ENCODE assay signal across 13 mouse cellular contexts in the genomic region with DNA sequence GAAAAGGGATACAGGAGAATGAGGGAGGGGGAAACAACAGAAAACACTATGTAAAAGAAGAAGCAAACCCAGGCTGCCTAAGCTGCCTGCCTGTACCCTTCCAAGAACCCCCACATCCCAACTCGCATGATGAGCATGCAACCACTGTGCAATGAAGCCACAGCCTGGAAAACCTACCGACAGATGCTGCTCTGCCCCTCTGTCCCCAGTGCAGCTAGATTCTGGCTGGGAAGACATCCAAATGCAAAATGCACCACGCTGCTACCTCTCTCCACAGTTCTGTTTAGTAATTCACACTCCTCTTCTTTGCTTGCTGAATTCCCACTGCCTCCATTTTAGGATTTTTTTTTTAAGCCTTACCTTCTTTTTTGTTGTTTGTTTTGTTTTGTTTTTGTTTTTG.
DNase-seq lines count a peak whose midpoint lies in the region; ATAC-seq and TF ChIP-seq lines count a peak whose summit lies in the region.
"Had no signal": no experiment of that assay in that cellular context is flagged by ENCODE, and none has a peak within 500 bp of the region (broad histone marks: within the 10 kb centered on the region; RNA-seq: fewer than 3 reads in every experiment).

No protein-coding gene starts in this region.

- H3K4me3 ChIP-seq in hindbrain, postnatal 0 days (ENCODE audit: low read length) = no peak overlapping the region
- no peak overlapping the region for H3K4me3 ChIP-seq in hindbrain, embryonic 13.5 days
- no peak overlapping the region for H3K4me3 ChIP-seq in neural tube, embryonic 14.5 days (ENCODE audit: low read depth, low read length)
- H3K4me3 ChIP-seq: limb, embryonic 13.5 days; lung, embryonic 15.5 days had no signal

- H3K27ac ChIP-seq in hindbrain, postnatal 0 days = no peak overlapping the region
- H3K27ac ChIP-seq in hindbrain, embryonic 13.5 days = no peak overlapping the region
- no peak overlapping the region for H3K27ac ChIP-seq in neural tube, embryonic 14.5 days (ENCODE audit: low read depth, low read length)
- H3K27ac ChIP-seq: limb, embryonic 13.5 days; lung, embryonic 15.5 days; stomach, postnatal 0 days had no signal

- H3K36me3 ChIP-seq in hindbrain, postnatal 0 days (ENCODE audit: insufficient read depth, low read length) = no peaks in the 10 kb centered on the region
- H3K36me3 ChIP-seq in hindbrain, embryonic 13.5 days = no peaks in the 10 kb centered on the region
- H3K36me3 ChIP-seq in neural tube, embryonic 14.5 days (ENCODE audit: control insufficient read depth, insufficient read depth, low read length) = no peaks in the 10 kb centered on the region
- H3K36me3 ChIP-seq: limb, embryonic 13.5 days; lung, embryonic 15.5 days had no signal

- DNase-seq in hindbrain, postnatal 0 days (ENCODE audit: low spot score) = peak; percentile 75
- peak; percentile 23 for DNase-seq in cerebellum, adult 11 months
- peak; percentile 54 for DNase-seq in cerebellum, adult 9-11 months
- no peak for DNase-seq in spleen, adult 18-20 months
- DNase-seq in urinary bladder, adult 2 months (ENCODE audit: low spot score) = no peak
- DNase-seq: heart, postnatal 4 days; retina, postnatal 1 day had no signal

- H3K9me3 ChIP-seq in hindbrain, postnatal 0 days (ENCODE audit: low read length) = no peaks in the 10 kb centered on the region
- H3K9me3 ChIP-seq in hindbrain, embryonic 13.5 days = no peaks in the 10 kb centered on the region
- H3K9me3 ChIP-seq in neural tube, embryonic 14.5 days (ENCODE audit: control insufficient read depth, low read length) = no peaks in the 10 kb centered on the region
- H3K9me3 ChIP-seq: limb, embryonic 13.5 days; lung, embryonic 15.5 days had no signal

- 15% methylated on average over 3 of the region's 3 CpGs for WGBS in hindbrain, postnatal 0 days
- 31% methylated on average over 3 of the region's 3 CpGs for WGBS in hindbrain, embryonic 13.5 days
- 32% methylated on average over 3 of the region's 3 CpGs for WGBS in neural tube, embryonic 14.5 days

- no peak overlapping the region for H3K9ac ChIP-seq in hindbrain, postnatal 0 days (replicated peaks; ENCODE audit: low read length)
- no peak overlapping the region for H3K9ac ChIP-seq in hindbrain, embryonic 13.5 days
- H3K9ac ChIP-seq in neural tube, embryonic 14.5 days (replicated peaks; ENCODE audit: low read depth, low read length) = no peak overlapping the region
- H3K9ac ChIP-seq: limb, embryonic 13.5 days; lung, embryonic 15.5 days had no signal

- no peaks in the 10 kb centered on the region for H3K27me3 ChIP-seq in hindbrain, postnatal 0 days (ENCODE audit: insufficient read depth, low read length)
- H3K27me3 ChIP-seq in hindbrain, embryonic 13.5 days = no peaks in the 10 kb centered on the region
- no peaks in the 10 kb centered on the region for H3K27me3 ChIP-seq in neural tube, embryonic 14.5 days (ENCODE audit: control insufficient read depth, insufficient read depth, low read length)
- H3K27me3 ChIP-seq: limb, embryonic 13.5 days; lung, embryonic 15.5 days had no signal

- ATAC-seq in hindbrain, postnatal 0 days = peak; percentile 71
- no peak for ATAC-seq in hindbrain, embryonic 13.5 days (ENCODE audit: low FRiP score)
- ATAC-seq in neural tube, embryonic 14.5 days (ENCODE audit: low read depth) = 0 out of 2 replicates have a peak, but pooled peaks have one; percentile 51
- ATAC-seq in granulocyte monocyte progenitor cell, adult 5-6 weeks (replicated peaks; ENCODE audit: poor library complexity, severe bottlenecking) = no peak

- no peaks in the 10 kb centered on the region; the same call in 1 of the 2 replicates for H3K4me1 ChIP-seq in hindbrain, postnatal 0 days (ENCODE audit: insufficient read depth, low read length)
- H3K4me1 ChIP-seq in hindbrain, embryonic 13.5 days (replicated peaks) = peaks cover 9% of the 10 kb centered on the region; the same call in 1 of the 2 replicates
- H3K4me1 ChIP-seq in neural tube, embryonic 14.5 days (ENCODE audit: control insufficient read depth, insufficient read depth, low read length) = peaks cover 3% of the 10 kb centered on the region; the same call in 1 of the 2 replicates
- H3K4me1 ChIP-seq: lung, embryonic 15.5 days had no signal

- no peak overlapping the region for H3K4me2 ChIP-seq in hindbrain, postnatal 0 days (ENCODE audit: low read depth, low read length)
- no peak overlapping the region for H3K4me2 ChIP-seq in hindbrain, embryonic 13.5 days
- H3K4me2 ChIP-seq in neural tube, embryonic 14.5 days (ENCODE audit: low read depth, low read length) = no peak overlapping the region
- H3K4me2 ChIP-seq: limb, embryonic 13.5 days; lung, embryonic 15.5 days had no signal

- TF ChIP-seq CTCF in hindbrain, postnatal 0 days (IDR thresholded peaks at IDR 0.05; ENCODE audit: low read depth) = no peak

Comparison
In these comparisons a context has a peak if more than half of its experiments do, and no peak if none do; other contexts are left out.
1. ATAC-seq: peak in hindbrain, postnatal 0 days (single experiment) and neural tube, embryonic 14.5 days (single experiment); none in hindbrain, embryonic 13.5 days (single experiment) and granulocyte monocyte progenitor cell, adult 5-6 weeks (single experiment).
2. DNase-seq: peak in hindbrain, postnatal 0 days (single experiment), cerebellum, adult 11 months (single experiment) and cerebellum, adult 9-11 months (single experiment); none in spleen, adult 18-20 months (0 of 2) and urinary bladder, adult 2 months (single experiment).